In genomic region chr2:159832488-159833113, GRCm38 (mm10) we compare ENCODE assay signal across 15 mouse cellular contexts.
DNase-seq lines count a peak whose midpoint lies in the region; ATAC-seq and TF ChIP-seq lines count a peak whose summit lies in the region.
"Had no signal": no experiment of that assay in that cellular context is flagged by ENCODE, and none has a peak within 500 bp of the region (broad histone marks: within the 10 kb centered on the region; RNA-seq: fewer than 3 reads in every experiment).

No protein-coding gene starts in this region.

- H3K27me3 ChIP-seq in intestine, embryonic 14.5 days (replicated peaks; ENCODE audit: control insufficient read depth, insufficient read depth, low read length) = no peaks in the 10 kb centered on the region
- no peaks in the 10 kb centered on the region for H3K27me3 ChIP-seq in intestine, postnatal 0 days (replicated peaks; ENCODE audit: control insufficient read depth, insufficient read depth, low read length)
- no peaks in the 10 kb centered on the region for H3K27me3 ChIP-seq in stomach, embryonic 16.5 days (ENCODE audit: control insufficient read depth, insufficient read depth, low read length)
- H3K27me3 ChIP-seq: forebrain, embryonic 13.5 days; liver, embryonic 15.5 days; midbrain, embryonic 15.5 days; neural tube, embryonic 15.5 days had no signal

- no peak overlapping the region for H3K4me2 ChIP-seq in intestine, embryonic 14.5 days (ENCODE audit: low read length)
- H3K4me2 ChIP-seq in intestine, postnatal 0 days (replicated peaks; ENCODE audit: low read depth) = no peak overlapping the region
- no peak overlapping the region for H3K4me2 ChIP-seq in stomach, embryonic 16.5 days (ENCODE audit: low read depth, low read length)
- H3K4me2 ChIP-seq: forebrain, embryonic 13.5 days; liver, embryonic 15.5 days; midbrain, embryonic 15.5 days; neural tube, embryonic 15.5 days had no signal

- H3K4me3 ChIP-seq in intestine, embryonic 14.5 days (ENCODE audit: low read depth, low read length) = no peak overlapping the region
- H3K4me3 ChIP-seq in intestine, postnatal 0 days (ENCODE audit: low read depth, low read length) = no peak overlapping the region
- H3K4me3 ChIP-seq in stomach, embryonic 16.5 days (replicated peaks; ENCODE audit: low read length) = no peak overlapping the region
- H3K4me3 ChIP-seq: forebrain, embryonic 13.5 days; liver, embryonic 15.5 days; midbrain, embryonic 15.5 days; neural tube, embryonic 15.5 days had no signal

- WGBS in intestine, embryonic 14.5 days = 50% methylated on average over 7 of the region's 7 CpGs
- WGBS in intestine, postnatal 0 days = 61% methylated on average over 7 of the region's 7 CpGs
- WGBS in stomach, embryonic 16.5 days = 36% methylated on average over 7 of the region's 7 CpGs

- H3K36me3 ChIP-seq in intestine, embryonic 14.5 days (ENCODE audit: control insufficient read depth, insufficient read depth, low read length) = no peaks in the 10 kb centered on the region
- no peaks in the 10 kb centered on the region for H3K36me3 ChIP-seq in intestine, postnatal 0 days (ENCODE audit: control insufficient read depth, insufficient read depth)
- H3K36me3 ChIP-seq in stomach, embryonic 16.5 days (ENCODE audit: control insufficient read depth, insufficient read depth, low read length) = no peaks in the 10 kb centered on the region
- H3K36me3 ChIP-seq: liver, embryonic 15.5 days; midbrain, embryonic 15.5 days; neural tube, embryonic 15.5 days had no signal

- peak; percentile 64; the same call in 1 of the 2 replicates for ATAC-seq in intestine, embryonic 14.5 days (replicated peaks; ENCODE audit: low FRiP score, low TSS enrichment, low read depth)
- ATAC-seq in intestine, postnatal 0 days = no peak
- peak; percentile 66; the same call in 1 of the 2 replicates for ATAC-seq in stomach, embryonic 16.5 days (ENCODE audit: insufficient read depth, low FRiP score)
- ATAC-seq in erythroblast, adult 5-6 weeks (replicated peaks; ENCODE audit: low FRiP score, poor library complexity, severe bottlenecking) = no peak
- ATAC-seq: forebrain, embryonic 13.5 days; midbrain, embryonic 15.5 days had no signal

- peak overlapping the region; percentile 34; the same call in 1 of the 2 replicates for H3K27ac ChIP-seq in intestine, embryonic 14.5 days (ENCODE audit: low read depth)
- no peak overlapping the region for H3K27ac ChIP-seq in intestine, postnatal 0 days (ENCODE audit: low read depth, low read length)
- peak overlapping the region; percentile 53 for H3K27ac ChIP-seq in stomach, embryonic 16.5 days (ENCODE audit: low read length)
- H3K27ac ChIP-seq: forebrain, embryonic 13.5 days; liver, embryonic 15.5 days; midbrain, embryonic 15.5 days; neural tube, embryonic 15.5 days had no signal

- H3K4me1 ChIP-seq in intestine, embryonic 14.5 days (replicated peaks; ENCODE audit: control insufficient read depth, insufficient read depth, low read length) = no peaks in the 10 kb centered on the region
- H3K4me1 ChIP-seq in intestine, postnatal 0 days (replicated peaks; ENCODE audit: control insufficient read depth, insufficient read depth, low read length) = no peaks in the 10 kb centered on the region
- H3K4me1 ChIP-seq in stomach, embryonic 16.5 days (ENCODE audit: control insufficient read depth, insufficient read depth, low read length) = peaks cover 5% of the 10 kb centered on the region; the same call in 1 of the 2 replicates
- H3K4me1 ChIP-seq: liver, embryonic 15.5 days; midbrain, embryonic 15.5 days; neural tube, embryonic 15.5 days had no signal

- no peaks in the 10 kb centered on the region for H3K9me3 ChIP-seq in intestine, embryonic 14.5 days (ENCODE audit: control insufficient read depth, low read length)
- no peaks in the 10 kb centered on the region for H3K9me3 ChIP-seq in intestine, postnatal 0 days (ENCODE audit: control insufficient read depth)
- no peaks in the 10 kb centered on the region for H3K9me3 ChIP-seq in stomach, embryonic 16.5 days (replicated peaks; ENCODE audit: control insufficient read depth, low read length)
- H3K9me3 ChIP-seq: forebrain, embryonic 13.5 days; liver, embryonic 15.5 days; midbrain, embryonic 15.5 days; neural tube, embryonic 15.5 days had no signal

- no peak for TF ChIP-seq CTCF in intestine, postnatal 0 days (IDR thresholded peaks at IDR 0.05; ENCODE audit: low read depth)

- no peak overlapping the region for H3K9ac ChIP-seq in intestine, embryonic 14.5 days (ENCODE audit: low read length)
- no peak overlapping the region for H3K9ac ChIP-seq in intestine, postnatal 0 days (ENCODE audit: low read depth, low read length)
- no peak overlapping the region for H3K9ac ChIP-seq in stomach, embryonic 16.5 days (ENCODE audit: low read length)
- H3K9ac ChIP-seq: forebrain, embryonic 13.5 days; liver, embryonic 15.5 days; midbrain, embryonic 15.5 days; neural tube, embryonic 15.5 days had no signal

- peak; percentile 14 for DNase-seq in adrenal gland, postnatal 14 days
- no peak for DNase-seq in adrenal gland, adult 8-10 months
- DNase-seq in intestine, embryonic 14.5 days (ENCODE audit: low spot score) = peak; percentile 61
- DNase-seq in lung, postnatal 10 days = peak; percentile 3
- no peak for DNase-seq in lung, postnatal 25 days (ENCODE audit: low spot score)
- DNase-seq: cerebellum, adult 2 months; gastrocnemius, postnatal 14 days; thymus, postnatal 4 days had no signal

Comparison
In these comparisons a context has a peak if more than half of its experiments do, and no peak if none do; other contexts are left out.
1. DNase-seq: peak in adrenal gland, postnatal 14 days (single experiment), intestine, embryonic 14.5 days (single experiment) and lung, postnatal 10 days (single experiment); none in adrenal gland, adult 8-10 months (single experiment) and lung, postnatal 25 days (single experiment).
2. ATAC-seq: peak in intestine, embryonic 14.5 days (single experiment) and stomach, embryonic 16.5 days (single experiment); none in intestine, postnatal 0 days (single experiment) and erythroblast, adult 5-6 weeks (single experiment).